Mouse (Mus musculus): ENCODE results near the gene Acaa1a. TPM values are rescaled to one million over a fixed set of nuclear protein-coding genes. Genes with fewer than 3 reads are reported as not detected.

The Acaa1a gene
- polyA plus RNA-seq, 1 experiment: 212 TPM

- Histone ChIP-seq H3K4me1 (replicated peaks; ENCODE audit: control insufficient read depth, insufficient read depth, low read length) (no peaks in the 10 kb centered on the region), H3K27me3 (ENCODE audit: control insufficient read depth, insufficient read depth, low read length) (no peaks in the 10 kb centered on the region), H3K4me3 (ENCODE audit: control insufficient read depth, insufficient read depth, low read length) (no peak overlapping the region), H3K36me3 (ENCODE audit: control insufficient read depth, insufficient read depth, low read length) (no peaks in the 10 kb centered on the region), H3K27ac (ENCODE audit: control insufficient read depth, insufficient read depth, low read length) (no peak overlapping the region)
- DNase-seq: no peak
- TF ChIP-seq POLR2A (IDR thresholded peaks at IDR 0.05; ENCODE audit: control insufficient read depth, extremely low read depth, insufficient read depth, low read length, poor library complexity) (no peak), CTCF (IDR thresholded peaks at IDR 0.05; ENCODE audit: borderline replicate concordance, control insufficient read depth, extremely low read depth, insufficient read depth, low read length, poor library complexity) (no peak)
- WGBS: 59% methylated on average over 5 of the region's 5 CpGs
These were observed 49.5 kb downstream of the Acaa1a start for GRCm38 (mm10) chr9:119388956-119389355.

GRCm38 (mm10) chr9:119390214-119390613 lies 50.7 kb downstream of the Acaa1a start:
- H3K27me3 ChIP-seq (ENCODE audit: control insufficient read depth, insufficient read depth, low read length): no peaks in the 10 kb centered on the region
- WGBS: 98% methylated on average over 2 of the region's 2 CpGs
- H3K4me1 ChIP-seq (replicated peaks; ENCODE audit: control insufficient read depth, insufficient read depth, low read length): no peaks in the 10 kb centered on the region
- no peak overlapping the region for H3K4me3 ChIP-seq (ENCODE audit: control insufficient read depth, insufficient read depth, low read length)
- no peaks in the 10 kb centered on the region for H3K36me3 ChIP-seq (ENCODE audit: control insufficient read depth, insufficient read depth, low read length)
- no peak for DNase-seq
- no peak overlapping the region for H3K27ac ChIP-seq (ENCODE audit: control insufficient read depth, insufficient read depth, low read length)
- TF ChIP-seq POLR2A (IDR thresholded peaks at IDR 0.05; ENCODE audit: control insufficient read depth, extremely low read depth, insufficient read depth, low read length, poor library complexity): no peak
- TF ChIP-seq CTCF (IDR thresholded peaks at IDR 0.05; ENCODE audit: borderline replicate concordance, control insufficient read depth, extremely low read depth, insufficient read depth, low read length, poor library complexity): no peak

- Histone ChIP-seq H3K27ac (ENCODE audit: control insufficient read depth, insufficient read depth, low read length) (no peak overlapping the region), H3K4me1 (replicated peaks; ENCODE audit: control insufficient read depth, insufficient read depth, low read length) (no peaks in the 10 kb centered on the region), H3K27me3 (ENCODE audit: control insufficient read depth, insufficient read depth, low read length) (no peaks in the 10 kb centered on the region), H3K36me3 (ENCODE audit: control insufficient read depth, insufficient read depth, low read length) (no peaks in the 10 kb centered on the region), H3K4me3 (ENCODE audit: control insufficient read depth, insufficient read depth, low read length) (no peak overlapping the region)
- TF ChIP-seq CTCF (IDR thresholded peaks at IDR 0.05; ENCODE audit: borderline replicate concordance, control insufficient read depth, extremely low read depth, insufficient read depth, low read length, poor library complexity) (no peak), POLR2A (IDR thresholded peaks at IDR 0.05; ENCODE audit: control insufficient read depth, extremely low read depth, insufficient read depth, low read length, poor library complexity) (no peak)
- 96% methylated on average over 1 of the region's 1 CpGs for WGBS
- DNase-seq: no peak
These were observed 55.3 kb downstream of the Acaa1a start for GRCm38 (mm10) chr9:119394808-119395207.

Other genes with a start within 250 kb of the Acaa1a start
- gene Plcd1, start 246.2 kb upstream of the Acaa1a start, polyA plus RNA-seq (2012; rRNA removed): 17.7 and 22.7 TPM in 2 replicates
- gene Dlec1, start 237.2 kb upstream of the Acaa1a start, polyA plus RNA-seq (2012; rRNA removed): 0.73 and 1.2 TPM in 2 replicates
- gene Acaa1b, start 182.6 kb upstream of the Acaa1a start, polyA plus RNA-seq (2012; rRNA removed): 10.2 and 16.1 TPM in 2 replicates
- gene Gm47289, start 180.5 kb upstream of the Acaa1a start, polyA plus RNA-seq (2012; rRNA removed): not detected in 2 replicates
- gene Slc22a13, start 130.6 kb upstream of the Acaa1a start, polyA plus RNA-seq (2012; rRNA removed): 0.14 and 0.23 TPM in 2 replicates
- 24.5 and 25.3 TPM in 2 replicates for gene Oxsr1, start 17.2 kb upstream of the Acaa1a start, polyA plus RNA-seq (2012; rRNA removed)
- gene Myd88, start 1.7 kb downstream of the Acaa1a start, polyA plus RNA-seq (2012; rRNA removed): 29.1 and 30.8 TPM in 2 replicates
- 3.3 and 5.3 TPM in 2 replicates for gene Xylb, start 17.7 kb downstream of the Acaa1a start, polyA plus RNA-seq (2012; rRNA removed)
- 0.16 and 0.17 TPM in 2 replicates for gene Slc22a14, start 25.9 kb downstream of the Acaa1a start, polyA plus RNA-seq (2012; rRNA removed)
- gene Acvr2b, start 62.4 kb downstream of the Acaa1a start, polyA plus RNA-seq (2012; rRNA removed): 7.7 and 8.3 TPM in 2 replicates
- 9.2 and 9.4 TPM in 2 replicates for gene Exog, start 105.3 kb downstream of the Acaa1a start, polyA plus RNA-seq (2012; rRNA removed)
- 4.0 and 6.4 TPM in 2 replicates for gene Scn5a, start 239.3 kb downstream of the Acaa1a start, polyA plus RNA-seq (2012; rRNA removed)

All from thymus, adult 2 months (tissue).